Mouse (Mus musculus) MEL (cell line): ENCODE results near the gene Slc23a2. TPM values are rescaled to one million over a fixed set of nuclear protein-coding genes. Genes with fewer than 3 reads are reported as not detected.

Source experiments
- DNase-seq: peaks from one replicate; pipeline ENCODE4 v3.0.0; 2011; ENCODE audit warnings: low read depth, low spot score
- H3K27ac ChIP-seq: 2 replicates; pipeline ENCODE4 v1.5.1; 2012; ENCODE audit warnings: low read depth, mild to moderate bottlenecking, control low read depth, low read length, moderate library complexity; ENCODE audit not compliant: control insufficient read depth
- H3K27me3 ChIP-seq, 2 experiments: fragments of 150-350 bp in 1 of 2; sonication (generic) in 1 of 2; 2 replicates each; pipeline ENCODE4 v1.6.1; 2012; ENCODE audit warnings: low read length in 2 of 2, mild to moderate bottlenecking in 2 of 2, improper control_type of control experiment in 1 of 2, moderate library complexity in 1 of 2; ENCODE audit not compliant: insufficient read depth in 2 of 2, control insufficient read depth in 1 of 2
- H3K36me3 ChIP-seq, 2 experiments: 2 replicates each; pipeline ENCODE4 v1.6.1; 2012 to 2014; ENCODE audit warnings: low read length in 2 of 2, improper control_type of control experiment in 1 of 2, inconsistent platforms in 1 of 2, mild to moderate bottlenecking in 1 of 2; ENCODE audit not compliant: insufficient read depth in 2 of 2, control insufficient read depth in 1 of 2
- H3K4me1 ChIP-seq, 2 experiments: fragments of 150-350 bp in 1 of 2; sonication (generic) in 1 of 2; 2 replicates each; pipeline ENCODE4 v1.6.1; 2012; ENCODE audit warnings: low read length in 2 of 2, improper control_type of control experiment in 1 of 2, mild to moderate bottlenecking in 1 of 2; ENCODE audit not compliant: insufficient read depth in 2 of 2, control insufficient read depth in 1 of 2
- H3K4me3 ChIP-seq, 2 experiments: fragments of 150-350 bp in 1 of 2; sonication (generic) in 1 of 2; 2 replicates each; pipeline ENCODE4 v1.5.1; 2012; ENCODE audit warnings: low read depth in 2 of 2, low read length in 2 of 2, mild to moderate bottlenecking in 2 of 2, moderate library complexity in 2 of 2, control low read depth in 1 of 2, improper control_type of control experiment in 1 of 2; ENCODE audit not compliant: control insufficient read depth in 1 of 2, insufficient read depth in 1 of 2
- H3K79me2 ChIP-seq: 2 replicates; pipeline ENCODE4 v1.6.1; 2012; ENCODE audit warnings: mild to moderate bottlenecking, low read length, moderate library complexity; ENCODE audit not compliant: control insufficient read depth, poor library complexity, insufficient read depth
- H3K9ac ChIP-seq: 2 replicates; pipeline ENCODE4 v1.6.1; 2012; ENCODE audit warnings: low read depth, mild to moderate bottlenecking, control low read depth, low read length, moderate library complexity; ENCODE audit not compliant: control insufficient read depth, poor library complexity, severe bottlenecking
- H3K9me3 ChIP-seq: fragments of 150-350 bp; sonication (generic); replicated peaks from 2 replicates; pipeline ENCODE4 v1.6.1; 2012; ENCODE audit warnings: mild to moderate bottlenecking, low read length, improper control_type of control experiment, moderate library complexity; ENCODE audit not compliant: insufficient read depth
- BHLHE40 ChIP-seq: IDR thresholded peaks from 2 replicates; pipeline ENCODE4 v1.6.1; 2012; ENCODE audit warnings: low read depth, mild to moderate bottlenecking, inconsistent platforms, low read length, improper control_type of control experiment, borderline replicate concordance
- CHD1 ChIP-seq: IDR thresholded peaks from 2 replicates; pipeline ENCODE4 v1.6.1; 2012; ENCODE audit warnings: low read depth, mild to moderate bottlenecking, inconsistent platforms, low read length, improper control_type of control experiment
- E2F4 ChIP-seq: IDR thresholded peaks from 2 replicates; pipeline ENCODE4 v1.6.1; 2011; ENCODE audit warnings: low read depth, low read length, improper control_type of control experiment, borderline replicate concordance
- ELF1 ChIP-seq: IDR thresholded peaks from 2 replicates; pipeline ENCODE4 v1.6.1; 2014; ENCODE audit warnings: low read depth, mild to moderate bottlenecking, inconsistent platforms, low read length, improper control_type of control experiment, moderate library complexity
- EP300 ChIP-seq, 2 experiments: IDR thresholded peaks; 2 replicates each; pipeline ENCODE4 v1.6.1; 2011; ENCODE audit warnings: improper control_type of control experiment in 2 of 2, low read length in 2 of 2, low read depth in 1 of 2, mild to moderate bottlenecking in 1 of 2
- ETS1 ChIP-seq: IDR thresholded peaks from 2 replicates; pipeline ENCODE4 v1.6.1; 2012; ENCODE audit warnings: low read depth, mild to moderate bottlenecking, inconsistent platforms, low read length, improper control_type of control experiment, moderate library complexity
- GABPA ChIP-seq: IDR thresholded peaks from 2 replicates; pipeline ENCODE4 v1.6.1; 2012; ENCODE audit warnings: low read depth, mild to moderate bottlenecking, inconsistent platforms, low read length, improper control_type of control experiment, moderate library complexity
- GATA1 ChIP-seq: IDR thresholded peaks from 2 replicates; pipeline ENCODE4 v1.6.1; 2011; ENCODE audit warnings: low read depth, low read length, improper control_type of control experiment
- HCFC1 ChIP-seq: IDR thresholded peaks from 2 replicates; pipeline ENCODE4 v1.6.1; 2012; ENCODE audit warnings: low read depth, mild to moderate bottlenecking, inconsistent platforms, low read length, improper control_type of control experiment, moderate library complexity
- KAT2A ChIP-seq: conservative IDR thresholded peaks from 2 replicates; pipeline ENCODE4 v1.6.1; 2012; ENCODE audit warnings: low read depth, low read length, improper control_type of control experiment, inconsistent platforms
- MAFK ChIP-seq: IDR thresholded peaks from 2 replicates; pipeline ENCODE4 v1.6.1; 2011; ENCODE audit warnings: low read depth, mild to moderate bottlenecking, low read length, improper control_type of control experiment, borderline replicate concordance
- MAZ ChIP-seq: IDR thresholded peaks from 2 replicates; pipeline ENCODE4 v1.6.1; 2012; ENCODE audit warnings: low read depth, mild to moderate bottlenecking, inconsistent platforms, low read length, improper control_type of control experiment
- MEF2A ChIP-seq: IDR thresholded peaks from 2 replicates; pipeline ENCODE4 v1.6.1; 2014; ENCODE audit warnings: low read depth, mild to moderate bottlenecking, inconsistent platforms, low read length, improper control_type of control experiment; ENCODE audit not compliant: poor library complexity, insufficient replicate concordance, severe bottlenecking; ENCODE audit errors: extremely low read depth
- NRF1 ChIP-seq: IDR thresholded peaks from 2 replicates; pipeline ENCODE4 v1.6.1; 2014; ENCODE audit warnings: low read depth, mild to moderate bottlenecking, inconsistent platforms, low read length, improper control_type of control experiment, moderate library complexity; ENCODE audit not compliant: poor library complexity, insufficient read depth, severe bottlenecking
- POLR2AphosphoS5 ChIP-seq: IDR thresholded peaks from 2 replicates; pipeline ENCODE4 v1.6.1; 2012; ENCODE audit warnings: low read depth, borderline replicate concordance, mild to moderate bottlenecking, inconsistent platforms, low read length, moderate library complexity, mixed read lengths
- RAD21 ChIP-seq: IDR thresholded peaks from 2 replicates; pipeline ENCODE4 v1.6.1; 2011; ENCODE audit warnings: mild to moderate bottlenecking, low read depth, low read length, improper control_type of control experiment
- RCOR1 ChIP-seq: IDR thresholded peaks from 2 replicates; pipeline ENCODE4 v1.6.1; 2012; ENCODE audit warnings: low read depth, mild to moderate bottlenecking, inconsistent platforms, low read length, improper control_type of control experiment
- SMC3 ChIP-seq: IDR thresholded peaks from 2 replicates; pipeline ENCODE4 v1.6.1; 2011; ENCODE audit warnings: low read depth, low read length, improper control_type of control experiment
- TAL1 ChIP-seq: IDR thresholded peaks from 2 replicates; pipeline ENCODE4 v1.6.1; 2012; ENCODE audit warnings: mild to moderate bottlenecking, inconsistent platforms, low read length, moderate library complexity, mixed read lengths
- TBP ChIP-seq: IDR thresholded peaks from 2 replicates; pipeline ENCODE4 v1.8.0; 2011; ENCODE audit warnings: low read depth, low read length, improper control_type of control experiment
- USF1 ChIP-seq: IDR thresholded peaks from 2 replicates; pipeline ENCODE4 v1.6.1; 2014; ENCODE audit warnings: low read depth, mild to moderate bottlenecking, inconsistent platforms, low read length, improper control_type of control experiment, moderate library complexity
- ZC3H11A ChIP-seq: IDR thresholded peaks from 2 replicates; pipeline ENCODE4 v1.6.1; 2012; ENCODE audit warnings: low read depth, mild to moderate bottlenecking, inconsistent platforms, low read length, improper control_type of control experiment
- ZKSCAN1 ChIP-seq: IDR thresholded peaks from 2 replicates; pipeline ENCODE4 v1.6.1; 2012; ENCODE audit warnings: low read depth, mild to moderate bottlenecking, inconsistent platforms, low read length, improper control_type of control experiment, moderate library complexity
- ZMIZ1 ChIP-seq: IDR thresholded peaks from 2 replicates; pipeline ENCODE4 v1.6.1; 2012; ENCODE audit warnings: low read depth, mild to moderate bottlenecking, inconsistent platforms, low read length, improper control_type of control experiment, moderate library complexity
- ZNF384 ChIP-seq: IDR thresholded peaks from 2 replicates; pipeline ENCODE4 v1.6.1; 2012; ENCODE audit warnings: low read depth, mild to moderate bottlenecking, inconsistent platforms, low read length, improper control_type of control experiment
- polyA plus RNA-seq, 2 experiments: library from polyadenylated mRNA; stranded (reverse) in 1 of 2; unstranded in 1 of 2; fragments of >175 nt in 1 of 2; fragments of >200 nt in 1 of 2; gene quantifications; 2 replicates each; pipeline versions ENCODE4 v1.2.1 to v1.2.4; 2012; ENCODE audit warnings: low replicate concordance in 2 of 2, low read depth in 1 of 2; ENCODE audit not compliant: insufficient read length in 2 of 2, insufficient read depth in 1 of 2, missing spikeins in 1 of 2
- total RNA-seq: library from RNA; depleted of rRNA; stranded (reverse); fragments of 300-350 nt; gene quantifications from 2 replicates; pipeline ENCODE4 v1.2.3, GENCODE M21; 2012

Gene Slc23a2
- total and polyA plus RNA-seq, 3 experiments: 7.9 to 10.3 TPM; not detected in 1

DNA sequence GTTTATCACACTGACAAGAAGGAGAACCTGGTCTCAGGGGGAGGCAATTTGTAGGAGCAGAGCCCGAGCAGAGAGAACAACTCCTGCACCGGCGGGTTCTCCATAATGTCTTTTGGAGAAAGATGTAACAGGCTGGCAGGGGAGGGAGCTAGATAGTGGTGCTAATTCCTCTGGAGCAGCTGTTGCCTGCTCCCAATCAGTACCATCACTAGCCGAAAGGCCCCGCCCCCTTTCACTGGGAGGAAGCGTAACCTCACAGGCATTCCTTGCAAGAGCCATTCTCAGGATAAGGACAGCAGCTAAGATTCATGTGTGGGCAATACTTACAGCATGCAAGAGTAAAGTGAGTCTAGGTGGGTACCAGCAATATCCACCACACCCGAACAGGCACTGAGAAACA lies 127.3 kb downstream of the Slc23a2 start:
- peaks cover 0 to 9% of the 10 kb centered on the region in 2 experiments; a peak in 2 of 4 replicates for H3K4me1 ChIP-seq
- H3K4me3 ChIP-seq: no peak overlapping the region
- H3K9me3 ChIP-seq: no peaks in the 10 kb centered on the region
- TF ChIP-seq POLR2AphosphoS5 (no peak), E2F4 (no peak), RCOR1 (no peak), EP300 (IDR thresholded peaks at IDR 0.05; ENCODE audit: low read depth in 1 of 2, low read length in 2 of 2) (no peak), ZKSCAN1 (no peak), NRF1 (no peak), MAFK (no peak), USF1 (no peak), HCFC1 (no peak), CHD1 (no peak), GATA1 (no peak), KAT2A (no peak), SMC3 (no peak), TBP (no peak), ETS1 (no peak), ZNF384 (no peak), ZC3H11A (no peak), RAD21 (no peak), MEF2A (no peak), ELF1 (no peak)
- TF ChIP-seq, all 39 proteins: peak for 0
- Histone ChIP-seq H3K79me2 (no peaks in the 10 kb centered on the region), H3K27me3 (no peaks in the 10 kb centered on the region), H3K27ac (no peak overlapping the region), H3K36me3 (no peaks in the 10 kb centered on the region), H3K9ac (no peak overlapping the region)
- DNase-seq: no peak

GRCm38 (mm10) chr2:132016034-132016433 lies 128.9 kb downstream of the Slc23a2 start:
- Histone ChIP-seq H3K4me3 (no peak overlapping the region), H3K9ac (no peak overlapping the region), H3K4me1 (peaks cover 0 to 9% of the 10 kb centered on the region in 2 experiments; a peak in 2 of 4 replicates), H3K27ac (no peak overlapping the region), H3K36me3 (no peaks in the 10 kb centered on the region), H3K79me2 (no peaks in the 10 kb centered on the region), H3K9me3 (no peaks in the 10 kb centered on the region), H3K27me3 (no peaks in the 10 kb centered on the region)
- TF ChIP-seq ZMIZ1 (no peak), CHD1 (no peak), GABPA (no peak), TAL1 (no peak), ETS1 (no peak), ZNF384 (no peak), BHLHE40 (no peak), MAZ (no peak)
- DNase-seq: no peak
